Mouse (Mus musculus) small intestine, adult 2 months (tissue): ENCODE measurements around the gene Trex2. TPM values are rescaled to one million over a fixed set of nuclear protein-coding genes. Genes with fewer than 3 reads are reported as not detected.

Source experiments
- H3K27ac ChIP-seq: fragments of 200-500 bp; 2 replicates; pipeline ENCODE4 v1.5.1; 2012; ENCODE audit warnings: low read depth, low read length, control low read depth, inconsistent platforms; ENCODE audit not compliant: insufficient read depth
- H3K27me3 ChIP-seq: fragments of 200-500 bp; 2 replicates; pipeline ENCODE4 v1.6.1; 2012; ENCODE audit warnings: mild to moderate bottlenecking, moderate library complexity, low read length, inconsistent platforms; ENCODE audit not compliant: control insufficient read depth, insufficient read depth
- H3K36me3 ChIP-seq: fragments of 200-500 bp; 2 replicates; pipeline ENCODE4 v1.6.1; 2012; ENCODE audit warnings: mild to moderate bottlenecking, low read length, control low read depth, inconsistent platforms; ENCODE audit not compliant: control insufficient read depth, insufficient read depth
- H3K4me1 ChIP-seq: fragments of 200-500 bp; 2 replicates; pipeline ENCODE4 v1.6.1; 2012; ENCODE audit warnings: low read length, inconsistent platforms, mixed read lengths; ENCODE audit not compliant: control insufficient read depth, insufficient read depth, insufficient read length
- H3K4me3 ChIP-seq: fragments of 200-500 bp; 2 replicates; pipeline ENCODE4 v1.5.1; 2012; ENCODE audit warnings: low read depth, mild to moderate bottlenecking, control low read depth, inconsistent platforms, low read length, moderate library complexity
- CTCF ChIP-seq: fragments of 200-500 bp; IDR thresholded peaks from 2 replicates; pipeline ENCODE4 v1.5.1; 2012; ENCODE audit warnings: low read depth, mild to moderate bottlenecking, control low read depth, inconsistent platforms, low read length, moderate library complexity, mixed read lengths; ENCODE audit not compliant: insufficient replicate concordance, insufficient read length; ENCODE audit errors: extremely low read depth
- POLR2A ChIP-seq: fragments of 200-500 bp; IDR thresholded peaks from 2 replicates; pipeline ENCODE4 v1.6.1; 2012; ENCODE audit warnings: low read depth, mild to moderate bottlenecking, control low read depth, inconsistent platforms, low read length, moderate library complexity
- WGBS: fragments of 180-500 bp; shearing (Covaris S2); methylation state at CpG from one replicate; pipeline ENCODE4 v1.1.7; 2018; 5-methylcytosine and 5-hydroxymethylcytosine counted together
- polyA plus RNA-seq: library from polyadenylated mRNA; depleted of rRNA; stranded (reverse); fragments of >200 nt; gene quantifications from 2 replicates; pipeline ENCODE4 v1.2.3, GENCODE M21; 2012; rRNA removed

The Trex2 gene
- polyA plus RNA-seq, 1 experiment: 5.4 TPM

DNA sequence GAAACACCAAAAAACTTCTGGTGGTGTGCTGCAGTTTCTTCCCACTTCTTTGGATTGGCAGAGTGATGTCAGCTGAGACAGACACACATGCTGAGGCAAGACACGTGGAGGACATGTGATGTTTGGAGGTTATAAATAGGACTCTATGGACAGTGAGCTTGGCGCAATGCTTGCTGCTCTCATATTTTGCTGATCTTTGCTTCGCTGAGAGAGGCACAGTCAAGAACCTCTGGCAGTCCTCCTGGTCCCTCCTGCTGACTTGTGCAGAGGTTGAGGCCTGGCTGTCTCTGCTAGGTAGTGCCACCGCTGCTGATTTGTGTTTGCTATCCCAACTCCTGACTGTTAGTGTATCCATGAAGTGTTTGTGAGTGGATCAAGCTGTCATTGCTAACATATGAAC lies 43.7 kb downstream of the Trex2 start:
- no peaks in the 10 kb centered on the region for H3K4me1 ChIP-seq
- no peak overlapping the region for H3K4me3 ChIP-seq
- no peaks in the 10 kb centered on the region for H3K27me3 ChIP-seq
- TF ChIP-seq POLR2A: no peak
- TF ChIP-seq CTCF: no peak
- WGBS: 85% methylated on average over 4 of the region's 4 CpGs
- no peaks in the 10 kb centered on the region for H3K36me3 ChIP-seq
- no peak overlapping the region for H3K27ac ChIP-seq

DNA sequence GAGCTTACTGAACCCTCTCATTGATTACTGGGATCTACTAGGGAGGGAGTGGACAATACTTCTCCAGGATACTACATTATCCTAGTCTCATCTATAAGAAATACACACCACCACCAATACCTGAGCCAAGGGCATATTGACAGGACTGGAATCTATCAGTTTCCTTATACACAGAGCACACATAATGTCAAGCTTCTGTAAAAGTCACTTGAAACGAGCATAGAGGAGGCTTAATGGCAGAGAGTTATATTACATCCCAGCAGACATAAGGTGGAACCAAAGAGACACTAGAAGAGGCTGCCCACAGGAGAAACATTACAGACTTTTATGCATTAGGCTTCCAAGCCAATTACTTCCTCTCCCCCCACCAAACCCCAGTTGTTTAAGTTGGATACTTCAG lies 50.2 kb downstream of the Trex2 start:
- Histone ChIP-seq H3K27ac (no peak overlapping the region), H3K4me1 (no peaks in the 10 kb centered on the region), H3K27me3 (no peaks in the 10 kb centered on the region), H3K4me3 (no peak overlapping the region), H3K36me3 (no peaks in the 10 kb centered on the region)
- TF ChIP-seq CTCF (no peak), POLR2A (no peak)
- WGBS: 9% methylated on average over 1 of the region's 1 CpGs

- no peaks in the 10 kb centered on the region for H3K4me1 ChIP-seq
- no peak overlapping the region for H3K4me3 ChIP-seq
- H3K27me3 ChIP-seq: no peaks in the 10 kb centered on the region
- TF ChIP-seq CTCF (no peak), POLR2A (no peak)
- H3K27ac ChIP-seq: no peak overlapping the region
- WGBS: 52% methylated on average over 6 of the region's 6 CpGs
- no peaks in the 10 kb centered on the region for H3K36me3 ChIP-seq
These were observed 50.7 kb downstream of the Trex2 start for GRCm38 (mm10) chrX:73384419-73384818.

Other genes with a start within 250 kb of the Trex2 start
- 0.08 and 0.23 TPM in 2 replicates for gene Xlr3b, start 243.1 kb downstream of the Trex2 start, polyA plus RNA-seq
- not detected in 2 replicates for gene Xlr4b, start 221.0 kb downstream of the Trex2 start, polyA plus RNA-seq
- gene F8a, start 207.1 kb downstream of the Trex2 start, polyA plus RNA-seq: 20.7 and 29.4 TPM in 2 replicates
- gene Xlr4c, start 192.2 kb downstream of the Trex2 start, polyA plus RNA-seq: not detected in 2 replicates
- not detected in 2 replicates for gene Xlr3c, start 170.0 kb downstream of the Trex2 start, polyA plus RNA-seq
- gene Xlr5a, start 142.4 kb downstream of the Trex2 start, polyA plus RNA-seq: not detected in 2 replicates
- not detected in 2 replicates for gene Xlr5c, start 142.4 kb downstream of the Trex2 start, polyA plus RNA-seq
- not detected in 2 replicates for gene Gm45015, start 98.5 kb downstream of the Trex2 start, polyA plus RNA-seq
- gene Zfp275, start 92.7 kb downstream of the Trex2 start, polyA plus RNA-seq: 2.1 and 2.2 TPM in 2 replicates
- not detected in 2 replicates for gene Gm18336, start 36.6 kb downstream of the Trex2 start, polyA plus RNA-seq
- 0.79 and 1.1 TPM in 2 replicates for gene Zfp92, start 24.2 kb downstream of the Trex2 start, polyA plus RNA-seq
- gene Haus7, start 23.7 kb upstream of the Trex2 start, polyA plus RNA-seq: 5.1 and 9.3 TPM in 2 replicates
- 121 and 168 TPM in 2 replicates for gene Bgn, start 48.3 kb upstream of the Trex2 start, polyA plus RNA-seq
- gene Atp2b3, start 67.7 kb upstream of the Trex2 start, polyA plus RNA-seq: 0.06 and 0.20 TPM in 2 replicates
- gene Dusp9, start 204.1 kb upstream of the Trex2 start, polyA plus RNA-seq: 0.23 and 1.1 TPM in 2 replicates
- gene Pnck, start 224.8 kb upstream of the Trex2 start, polyA plus RNA-seq: 4.5 and 5.8 TPM in 2 replicates
- gene Slc6a8, start 237.8 kb upstream of the Trex2 start, polyA plus RNA-seq: 308 and 930 TPM in 2 replicates